Mouse (Mus musculus) small intestine, adult 2 months (tissue): ENCODE measurements around the gene Rbm34. TPM values are rescaled to one million over a fixed set of nuclear protein-coding genes. Genes with fewer than 3 reads are reported as not detected.
A peak's percentile ranks its signal among the peaks of the same experiment; 100 is the strongest.
"Not testable (repeated sequence)": the region's sequence is repeated elsewhere in the genome, so short reads cannot be mapped to it uniquely, and the experiment has no call there.

ENCODE experiments used
- H3K27ac ChIP-seq: fragments of 200-500 bp; 2 replicates; pipeline ENCODE4 v1.5.1; 2012; ENCODE audit warnings: low read depth, low read length, control low read depth, inconsistent platforms; ENCODE audit not compliant: insufficient read depth
- H3K27me3 ChIP-seq: fragments of 200-500 bp; 2 replicates; pipeline ENCODE4 v1.6.1; 2012; ENCODE audit warnings: mild to moderate bottlenecking, moderate library complexity, low read length, inconsistent platforms; ENCODE audit not compliant: control insufficient read depth, insufficient read depth
- H3K36me3 ChIP-seq: fragments of 200-500 bp; 2 replicates; pipeline ENCODE4 v1.6.1; 2012; ENCODE audit warnings: mild to moderate bottlenecking, low read length, control low read depth, inconsistent platforms; ENCODE audit not compliant: control insufficient read depth, insufficient read depth
- H3K4me1 ChIP-seq: fragments of 200-500 bp; 2 replicates; pipeline ENCODE4 v1.6.1; 2012; ENCODE audit warnings: low read length, inconsistent platforms, mixed read lengths; ENCODE audit not compliant: control insufficient read depth, insufficient read depth, insufficient read length
- H3K4me3 ChIP-seq: fragments of 200-500 bp; 2 replicates; pipeline ENCODE4 v1.5.1; 2012; ENCODE audit warnings: low read depth, mild to moderate bottlenecking, control low read depth, inconsistent platforms, low read length, moderate library complexity
- CTCF ChIP-seq: fragments of 200-500 bp; IDR thresholded peaks from 2 replicates; pipeline ENCODE4 v1.5.1; 2012; ENCODE audit warnings: low read depth, mild to moderate bottlenecking, control low read depth, inconsistent platforms, low read length, moderate library complexity, mixed read lengths; ENCODE audit not compliant: insufficient replicate concordance, insufficient read length; ENCODE audit errors: extremely low read depth
- POLR2A ChIP-seq: fragments of 200-500 bp; IDR thresholded peaks from 2 replicates; pipeline ENCODE4 v1.6.1; 2012; ENCODE audit warnings: low read depth, mild to moderate bottlenecking, control low read depth, inconsistent platforms, low read length, moderate library complexity
- WGBS: fragments of 180-500 bp; shearing (Covaris S2); methylation state at CpG from one replicate; pipeline ENCODE4 v1.1.7; 2018; 5-methylcytosine and 5-hydroxymethylcytosine counted together
- polyA plus RNA-seq: library from polyadenylated mRNA; depleted of rRNA; stranded (reverse); fragments of >200 nt; gene quantifications from 2 replicates; pipeline ENCODE4 v1.2.3, GENCODE M21; 2012

Rbm34 gene
- polyA plus RNA-seq, 1 experiment: 2.6 TPM

DNA sequence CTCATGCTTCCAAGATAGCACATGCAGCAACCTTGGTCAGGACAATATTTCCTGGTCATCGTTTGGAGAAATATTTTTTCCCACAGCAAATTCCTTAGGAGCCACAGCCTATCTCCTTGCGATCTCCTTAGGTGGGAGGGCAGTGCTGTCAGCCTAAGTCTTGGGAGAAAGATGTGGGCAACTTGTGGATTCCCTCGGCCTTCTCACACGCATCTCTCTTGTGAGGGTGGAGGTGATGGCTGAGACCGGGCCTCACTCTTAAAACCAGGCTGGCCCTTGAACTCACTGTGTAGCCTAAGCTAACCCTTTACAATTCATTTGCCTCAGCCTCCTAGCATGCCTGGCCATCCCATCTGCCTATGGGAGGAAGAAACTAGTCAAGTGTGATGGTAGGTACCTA lies 51.2 kb downstream of the Rbm34 start:
- H3K27ac ChIP-seq: peak overlapping the region; percentile 33; the same call in 1 of the 2 replicates
- no peak for TF ChIP-seq CTCF
- TF ChIP-seq POLR2A: no peak
- H3K4me1 ChIP-seq: peaks cover 15% of the 10 kb centered on the region
- H3K36me3 ChIP-seq: no peaks in the 10 kb centered on the region
- 83% methylated on average over 5 of the region's 5 CpGs for WGBS
- no peaks in the 10 kb centered on the region for H3K27me3 ChIP-seq
- H3K4me3 ChIP-seq: no peak overlapping the region

DNA sequence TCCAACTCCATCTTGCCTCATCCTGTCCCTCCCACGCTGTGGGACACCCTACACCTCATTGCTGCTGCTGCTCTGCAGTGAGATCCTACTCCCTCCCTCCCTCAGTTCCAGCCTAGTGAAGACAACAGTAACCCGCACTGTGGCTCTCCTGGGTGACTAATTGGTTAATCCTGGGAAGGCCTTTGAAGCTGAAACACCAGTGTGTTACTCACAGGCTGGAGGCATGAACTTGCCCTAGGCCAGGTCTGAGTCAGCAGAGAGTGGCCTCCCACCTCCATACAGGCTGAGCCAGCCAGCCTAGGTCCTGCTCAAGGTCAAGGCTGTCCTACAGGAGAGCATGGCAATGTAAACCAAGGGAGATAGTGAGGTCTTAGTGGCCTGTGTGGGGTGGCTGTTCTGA lies 51.6 kb downstream of the Rbm34 start:
- peaks cover 15% of the 10 kb centered on the region for H3K4me1 ChIP-seq
- no peak overlapping the region for H3K4me3 ChIP-seq
- no peaks in the 10 kb centered on the region for H3K36me3 ChIP-seq
- H3K27ac ChIP-seq: peak overlapping the region; percentile 33; the same call in 1 of the 2 replicates
- 85% methylated on average over 2 of the region's 2 CpGs for WGBS
- no peaks in the 10 kb centered on the region for H3K27me3 ChIP-seq
- TF ChIP-seq POLR2A (no peak), CTCF (no peak)

DNA sequence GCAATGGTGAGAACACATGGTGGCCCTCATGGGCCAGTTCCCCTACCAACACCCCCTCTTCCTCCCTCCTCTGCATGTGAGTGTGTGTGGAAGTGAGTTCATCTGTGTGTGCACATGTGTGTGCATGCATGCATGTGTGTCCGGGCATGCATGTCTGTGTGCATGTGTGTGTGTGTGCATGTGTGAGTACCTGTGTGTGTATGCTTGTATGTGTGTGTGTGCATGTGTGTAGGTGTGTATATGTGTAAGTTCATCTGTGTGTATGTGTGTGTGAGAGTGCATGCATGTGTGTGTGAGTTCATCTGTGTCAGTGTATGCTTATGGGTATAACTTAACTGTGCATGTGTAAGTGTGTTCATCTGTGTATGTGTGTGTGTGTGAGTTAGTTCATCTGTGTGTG lies 52.5 kb downstream of the Rbm34 start:
- Histone ChIP-seq H3K36me3 (no peaks in the 10 kb centered on the region), H3K4me1 (peaks cover 17% of the 10 kb centered on the region), H3K27me3 (no peaks in the 10 kb centered on the region), H3K4me3 (no peak overlapping the region), H3K27ac (no peak overlapping the region)
- 100% methylated on average over 1 of the region's 1 CpGs for WGBS
- TF ChIP-seq POLR2A: no peak
- no peak for TF ChIP-seq CTCF

DNA sequence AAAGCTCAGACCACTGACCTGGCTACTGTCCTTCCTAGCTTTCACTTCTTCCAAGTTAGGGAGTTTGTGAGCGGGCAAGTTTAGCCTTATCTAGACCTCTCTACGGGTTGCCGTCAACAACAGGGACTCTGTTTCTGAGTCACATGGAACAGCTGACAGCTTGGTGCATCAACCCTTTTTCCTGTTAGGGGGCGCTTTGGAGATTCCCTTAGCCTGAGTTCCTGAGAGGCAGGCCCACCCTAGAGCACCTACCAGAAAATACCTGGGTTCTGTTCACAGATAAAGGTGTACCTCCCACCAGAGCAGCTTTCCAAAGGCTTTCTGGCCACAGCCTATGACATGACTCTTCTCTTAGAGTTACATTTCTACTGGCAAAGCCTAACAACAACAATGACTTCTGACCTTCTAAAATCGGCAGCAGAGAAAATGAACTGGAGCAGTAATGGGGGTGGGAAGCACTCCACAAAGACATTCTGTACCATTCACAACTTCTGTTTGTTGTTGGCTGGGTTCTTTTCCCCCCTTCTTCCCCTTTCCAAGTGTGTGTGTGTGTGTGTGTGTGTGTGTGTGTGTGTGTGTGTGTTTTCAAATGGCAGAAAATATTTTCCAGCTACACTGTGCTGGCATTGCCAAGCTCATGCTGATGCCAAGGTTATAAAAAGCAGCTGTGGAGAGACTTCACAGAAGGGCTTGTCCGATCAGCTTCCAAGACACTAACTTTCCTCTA lies 53.5 kb downstream of the Rbm34 start:
- 0 out of 2 replicates have a peak overlapping the region, but pooled peaks have one; percentile 15 for H3K27ac ChIP-seq

DNA sequence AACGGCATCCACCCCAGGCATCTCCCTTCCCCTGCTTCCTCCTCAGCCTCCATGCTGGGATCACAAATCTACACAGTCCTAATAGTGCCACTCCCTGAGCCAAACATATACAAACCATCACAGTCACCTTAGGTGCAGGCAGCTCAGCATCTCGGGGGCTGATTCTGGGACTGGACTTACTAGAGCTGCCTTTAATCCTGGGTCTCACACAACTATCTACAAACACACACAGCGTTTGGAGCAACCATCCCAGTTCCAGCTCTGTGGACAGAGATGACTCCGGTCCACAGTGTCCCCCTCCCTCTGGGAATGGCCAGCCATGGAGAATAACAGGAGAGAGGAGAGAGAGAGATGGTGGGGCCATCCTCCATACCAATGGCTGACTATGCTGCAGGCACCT lies 54.3 kb downstream of the Rbm34 start:
- Histone ChIP-seq H3K36me3 (no peaks in the 10 kb centered on the region), H3K27ac (no peak overlapping the region), H3K4me1 (peaks cover 16% of the 10 kb centered on the region), H3K4me3 (no peak overlapping the region), H3K27me3 (no peaks in the 10 kb centered on the region)
- no peak for TF ChIP-seq POLR2A
- no peak for TF ChIP-seq CTCF
- WGBS: 90% methylated on average over 4 of the region's 4 CpGs

More for the DNA sequence above, 53.5 kb downstream of the Rbm34 start:
- Histone ChIP-seq H3K4me3 (no peak overlapping the region), H3K27me3 (no peaks in the 10 kb centered on the region), H3K4me1 (peaks cover 16% of the 10 kb centered on the region), H3K36me3 (no peaks in the 10 kb centered on the region)
- 37% methylated on average over 6 of the region's 6 CpGs for WGBS
- TF ChIP-seq POLR2A: no peak
- 0 out of 2 replicates have a peak, but pooled peaks have one; percentile 18 for TF ChIP-seq CTCF

DNA sequence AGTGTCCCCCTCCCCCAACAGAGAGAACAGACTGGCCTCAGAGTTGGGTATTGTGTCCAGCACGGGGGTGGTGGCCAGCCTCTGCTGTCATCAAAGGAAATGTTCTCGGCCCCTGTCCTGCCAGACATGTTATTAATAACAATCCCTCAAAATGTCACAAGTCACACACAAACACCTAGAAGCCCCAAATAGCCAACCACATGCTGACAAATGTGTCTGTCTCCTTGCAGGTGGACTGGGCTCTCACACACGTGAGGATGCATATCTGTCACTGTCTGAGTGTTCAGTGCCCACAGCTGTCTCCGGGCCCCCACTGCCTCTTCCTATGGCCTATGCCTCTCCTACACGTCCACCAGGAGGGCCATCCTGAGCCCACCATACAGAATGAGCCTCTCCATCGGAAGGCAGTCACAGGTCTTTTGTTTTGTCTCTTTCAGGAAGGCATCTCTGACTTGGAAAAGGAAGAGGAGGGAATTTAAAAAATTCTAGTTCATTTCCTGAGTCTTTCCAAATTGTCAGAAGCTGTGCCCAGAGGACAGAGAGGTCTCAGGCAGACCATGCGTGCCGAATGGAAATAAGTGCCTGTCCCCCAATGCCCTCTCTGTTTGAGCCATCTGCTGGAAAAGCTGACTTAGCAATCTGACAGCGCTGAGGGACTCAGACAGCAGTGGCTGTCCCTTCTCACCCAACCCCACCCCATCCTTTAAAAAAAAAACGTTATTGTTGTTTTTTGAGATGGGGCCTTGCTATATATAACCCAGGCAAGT lies 56.1 kb downstream of the Rbm34 start:
- H3K4me3 ChIP-seq: no peak overlapping the region

DNA sequence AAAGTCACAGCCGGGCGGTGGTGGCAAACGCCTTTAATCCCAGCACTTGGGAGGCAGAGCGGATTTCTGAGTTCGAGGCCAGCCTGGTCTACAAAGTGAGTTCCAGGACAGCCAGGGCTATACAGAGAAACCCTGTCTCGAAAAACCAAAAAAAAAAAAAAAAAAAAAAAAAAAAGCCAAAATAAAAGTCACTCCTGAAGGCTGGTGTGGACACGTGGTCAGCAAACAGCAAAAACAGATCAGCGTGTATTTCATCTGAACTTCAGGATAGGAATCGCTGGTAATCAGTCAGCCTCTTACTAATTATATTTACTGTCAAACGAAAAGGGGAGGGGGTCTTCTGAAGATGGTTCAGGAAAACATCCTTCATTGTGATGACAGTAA lies 56.8 kb downstream of the Rbm34 start:
- not testable (repeated sequence) for H3K4me3 ChIP-seq, H3K36me3 ChIP-seq, H3K27me3 ChIP-seq, H3K27ac ChIP-seq
- peaks cover 16% of the 10 kb centered on the region for H3K4me1 ChIP-seq
- 46% methylated on average over 10 of the region's 10 CpGs for WGBS

More for the DNA sequence above, 56.1 kb downstream of the Rbm34 start:
- WGBS: 77% methylated on average over 10 of the region's 10 CpGs
- peaks cover 15% of the 10 kb centered on the region for H3K4me1 ChIP-seq
- H3K27ac ChIP-seq: no peak overlapping the region
- H3K27me3 ChIP-seq: no peaks in the 10 kb centered on the region
- TF ChIP-seq CTCF (no peak), POLR2A (no peak)
- no peaks in the 10 kb centered on the region for H3K36me3 ChIP-seq
